Mouse (Mus musculus) cerebellum, adult 18-20 months (tissue): ENCODE measurements around the gene Fam118a.
"Not testable (repeated sequence)": the region's sequence is repeated elsewhere in the genome, so short reads cannot be mapped to it uniquely, and the experiment has no call there.

ENCODE experiments used
- DNase-seq, 2 experiments: peaks; one replicate each; pipeline ENCODE4 v3.0.0; 2021

Gene Fam118a

DNA sequence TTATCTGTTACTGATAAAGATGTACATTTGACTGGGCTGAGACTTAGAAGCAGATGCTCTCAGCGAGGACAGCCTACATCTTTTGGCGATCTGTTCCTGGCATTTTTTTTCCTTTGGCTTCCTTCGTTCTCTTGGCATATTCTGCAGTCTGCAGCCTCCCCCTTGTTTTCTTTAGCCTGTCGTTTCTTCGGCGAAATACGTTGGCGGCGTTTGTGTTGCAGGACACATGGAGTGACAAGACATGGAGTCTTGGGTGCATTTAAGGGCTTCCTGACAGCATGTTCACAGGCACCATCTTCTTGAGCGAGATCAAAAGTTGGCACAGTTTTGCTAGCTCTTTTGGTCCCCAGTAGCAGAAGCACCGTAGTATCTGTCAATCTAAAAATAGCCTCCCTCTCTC is 13.0 kb upstream of the Fam118a start:
- no peak for DNase-seq

DNA sequence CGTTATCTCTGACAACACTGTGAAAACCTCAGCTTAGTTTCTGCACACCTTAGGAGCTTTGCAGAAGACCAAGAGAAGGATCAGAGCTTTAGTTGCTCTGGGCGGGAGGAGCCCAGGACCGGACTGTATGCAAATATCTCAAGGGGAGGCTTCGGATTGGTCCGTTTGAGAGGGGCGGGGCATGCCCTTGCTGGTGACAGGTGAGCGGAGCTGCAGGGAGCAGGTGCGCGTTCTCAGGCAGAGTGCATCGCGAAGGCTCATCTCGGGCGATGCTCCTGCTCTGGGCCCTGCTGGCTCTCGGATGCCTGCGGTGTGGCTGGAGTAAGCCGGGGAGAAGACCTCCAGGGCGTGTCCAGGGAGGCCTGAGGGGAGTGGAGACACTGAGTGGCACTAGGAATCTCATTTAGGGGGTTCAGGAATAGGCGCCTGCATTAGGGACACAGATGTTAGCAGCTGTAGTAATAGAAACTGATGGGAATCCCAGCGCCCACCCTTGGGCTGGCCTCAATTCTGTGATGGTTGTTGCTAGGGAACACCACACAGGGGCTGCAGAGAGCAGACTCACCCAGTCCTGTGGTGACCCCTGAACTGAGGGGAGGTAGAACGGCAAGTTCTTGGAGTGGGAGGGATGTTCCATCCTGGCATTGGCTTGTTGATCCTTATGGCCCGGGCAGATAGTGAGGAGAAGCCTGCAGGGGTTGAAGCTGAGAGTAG is 11.6 kb upstream of the Fam118a start, which contains the start of gene Upk3a:
Upk3a (plus strand) TSS at position 191 of the 714 bp plus-strand sequence.
- DNase-seq: peak; percentile 39 to 47

GRCm38 (mm10) chr15:85022211-85022610 is 6.5 kb upstream of the Fam118a start:
- DNase-seq: no peak

- DNase-seq: no peak
Measured at GRCm38 (mm10) chr15:85026197-85026596, 2.6 kb upstream of the Fam118a start.

DNA sequence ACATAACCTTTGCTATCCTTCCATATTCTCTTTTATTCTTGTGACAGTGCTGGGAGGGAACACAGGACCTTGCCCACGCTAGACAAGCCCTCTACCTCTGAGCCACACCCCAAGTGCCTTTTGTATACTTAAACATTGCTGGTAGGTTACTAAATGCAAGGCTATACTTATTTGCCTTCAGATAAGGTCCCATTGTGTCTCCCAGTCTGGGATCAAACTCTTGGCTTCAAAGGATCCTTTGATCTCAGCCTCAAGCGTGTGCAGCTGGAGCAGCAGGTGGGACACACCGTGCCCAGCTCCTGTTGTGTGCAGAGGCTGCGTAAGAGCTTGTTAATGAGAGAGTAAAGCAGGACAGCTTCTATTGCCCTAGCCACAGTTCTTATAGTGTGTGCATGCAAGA is 1.0 kb upstream of the Fam118a start:
- DNase-seq: no peak

GRCm38 (mm10) chr15:85030643-85031042 is 1.9 kb downstream of the Fam118a start:
- DNase-seq: not testable (repeated sequence)

DNA sequence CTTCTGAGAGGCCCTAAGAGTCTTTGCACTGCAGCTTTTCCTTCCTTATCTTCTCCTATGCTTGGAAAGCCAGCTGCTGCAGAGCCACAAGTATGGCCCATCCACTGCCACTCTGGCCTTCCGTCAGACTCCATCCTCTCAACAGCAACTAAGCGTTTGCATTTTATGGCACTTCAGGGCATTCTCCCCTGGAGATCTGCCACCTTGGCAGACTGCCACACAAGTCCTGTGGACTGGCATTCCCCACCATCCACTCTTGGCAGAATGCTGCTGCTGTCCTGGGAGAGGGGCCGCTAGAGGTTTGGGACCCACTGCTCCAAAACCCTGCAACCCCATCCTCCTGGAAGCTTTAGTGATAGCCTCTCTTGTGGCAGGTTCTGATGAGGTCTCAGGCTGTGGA is 3.1 kb downstream of the Fam118a start:
- DNase-seq: no peak

- DNase-seq: not testable (repeated sequence)
Measured at GRCm38 (mm10) chr15:85033916-85034315, 5.2 kb downstream of the Fam118a start.

DNA sequence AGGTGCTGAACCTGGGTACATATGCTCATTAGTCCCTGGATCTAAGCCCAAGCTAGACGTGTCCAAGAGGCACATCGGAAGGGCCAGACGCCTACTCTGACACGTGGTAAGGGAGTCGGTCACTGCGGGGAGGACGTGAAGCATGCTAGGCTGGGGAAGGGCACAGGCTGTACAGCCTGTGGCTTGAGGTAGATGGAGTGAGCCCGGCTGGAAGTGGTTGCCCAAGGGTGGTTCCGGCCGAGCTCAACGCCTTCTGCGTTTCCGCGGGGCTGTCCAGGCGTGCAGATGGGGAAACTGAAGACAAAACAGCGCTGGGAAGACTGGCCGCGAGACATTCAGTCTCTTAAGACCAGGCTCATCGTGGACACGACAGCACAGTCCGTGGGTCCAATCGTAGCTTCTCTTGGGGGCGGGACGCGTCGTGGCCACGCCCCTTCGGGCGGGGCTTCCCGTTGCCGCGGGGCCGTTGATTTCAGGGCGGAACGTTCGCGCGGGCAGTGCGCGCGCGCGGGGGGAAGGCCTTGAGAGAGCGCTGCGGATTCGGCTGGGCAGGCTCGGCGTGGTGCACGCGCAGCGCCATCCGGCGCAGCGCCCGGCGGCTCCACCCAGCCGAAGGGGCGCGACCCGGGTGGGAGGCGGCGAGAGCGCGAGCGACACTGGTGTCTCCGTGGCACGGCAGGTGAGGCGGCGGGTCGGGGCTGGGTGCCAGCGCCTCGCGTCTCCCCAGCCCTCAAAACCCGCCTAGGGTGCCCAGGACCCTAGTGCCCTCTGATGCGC is 8.0 kb downstream of the Fam118a start:
- DNase-seq: peak; percentile 95 to 99

DNA sequence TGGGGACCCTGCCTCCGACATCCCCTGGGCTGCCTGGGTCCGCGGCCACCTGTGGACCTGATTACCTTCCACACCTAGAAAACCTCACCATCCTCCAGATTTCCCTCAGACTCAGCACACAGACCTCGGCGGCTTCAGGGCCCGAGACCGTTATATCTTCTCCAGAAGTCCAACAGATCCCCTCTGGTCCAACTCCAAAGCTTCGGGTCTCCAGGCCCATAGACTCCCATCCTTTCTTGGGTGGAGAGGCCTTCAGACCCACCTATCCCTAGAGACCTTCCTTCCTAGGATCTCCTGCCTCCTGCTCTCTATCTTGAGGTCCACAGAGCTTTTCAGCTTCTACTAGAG is 8.6 kb downstream of the Fam118a start:
- no peak for DNase-seq

DNA sequence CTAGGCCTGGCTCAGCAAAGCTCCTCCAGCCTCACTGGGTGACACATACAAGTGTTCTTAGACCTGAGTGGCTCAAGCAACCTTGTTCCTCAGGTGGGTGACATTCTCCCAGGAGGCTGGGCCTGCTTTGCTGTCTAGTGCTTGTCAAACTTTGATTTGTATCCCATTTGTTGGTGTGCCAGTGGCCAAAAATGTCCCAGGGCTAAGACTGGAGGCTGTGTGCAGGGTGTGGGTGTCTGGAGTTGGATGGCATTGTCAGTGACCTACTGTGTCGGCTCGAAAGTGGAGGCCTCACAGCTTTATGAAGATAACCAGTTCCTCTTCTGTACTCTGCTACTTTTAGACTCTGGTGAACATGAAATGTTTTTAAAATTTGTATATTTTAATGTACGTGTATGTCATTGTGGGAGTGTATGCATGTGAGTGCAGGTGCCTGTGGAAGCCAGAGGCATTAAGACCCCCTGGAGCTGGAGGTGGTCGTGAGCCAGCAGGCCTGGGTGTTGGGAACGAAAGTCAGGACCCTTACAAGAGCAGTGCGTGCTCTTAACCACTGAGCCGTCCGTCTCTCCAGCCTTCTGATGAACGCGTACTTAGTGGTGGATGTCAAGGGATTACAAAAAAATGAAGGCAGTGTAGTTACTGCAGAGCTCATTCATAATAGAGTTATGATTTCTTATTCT is 12.9 kb downstream of the Fam118a start:
- no peak for DNase-seq

GRCm38 (mm10) chr15:85042361-85042954 is 13.7 kb downstream of the Fam118a start:
- DNase-seq: peak; percentile 38 to 55

- DNase-seq: no peak
Measured at GRCm38 (mm10) chr15:85043116-85043515, 14.4 kb downstream of the Fam118a start.

- no peak for DNase-seq
Measured at GRCm38 (mm10) chr15:85043761-85044160, 15.0 kb downstream of the Fam118a start.

- DNase-seq: no peak
Measured at GRCm38 (mm10) chr15:85046230-85046950, 17.6 kb downstream of the Fam118a start.

- DNase-seq: no peak
Measured at GRCm38 (mm10) chr15:85047865-85048264, 19.1 kb downstream of the Fam118a start.

DNA sequence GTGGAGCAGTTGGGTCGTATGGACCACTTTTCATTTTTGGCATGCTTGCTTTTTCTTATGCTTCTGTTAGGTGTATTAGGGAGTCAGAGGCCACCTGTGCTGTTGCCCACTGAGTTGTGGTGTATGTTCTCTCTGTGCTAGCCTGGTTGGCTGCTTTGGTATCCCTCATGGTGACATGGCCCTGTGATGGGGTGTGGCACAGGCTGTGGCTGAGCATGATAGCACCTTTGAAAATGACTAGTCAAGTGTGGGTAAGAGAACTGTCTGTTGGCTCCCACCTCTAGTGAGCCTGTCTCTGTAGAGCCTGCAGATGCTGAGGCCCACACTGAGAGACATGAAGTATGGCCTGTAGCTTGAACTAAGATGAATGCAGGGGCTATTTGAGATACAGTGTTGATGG is 21.0 kb downstream of the Fam118a start:
- DNase-seq: no peak

GRCm38 (mm10) chr15:85054098-85054497 is 25.4 kb downstream of the Fam118a start:
- no peak for DNase-seq

DNA sequence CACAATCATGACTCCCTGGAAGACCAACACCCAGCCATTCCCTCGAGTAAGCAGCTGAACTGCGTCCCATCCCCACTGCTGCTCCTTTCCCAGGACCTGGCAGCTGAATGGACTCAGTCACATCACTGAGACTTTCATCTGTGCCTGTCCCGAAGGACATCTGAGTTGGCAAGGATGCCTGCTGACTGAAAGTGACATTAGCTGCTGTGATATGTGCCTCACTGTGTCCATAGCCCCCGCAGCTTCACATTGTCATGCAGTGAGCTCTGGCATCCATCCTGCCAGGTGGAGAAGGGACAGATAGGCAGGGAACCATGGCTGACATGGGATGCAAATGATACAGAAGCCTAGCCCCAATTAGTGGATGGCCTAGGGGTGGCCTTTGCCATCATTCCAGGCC is 26.4 kb downstream of the Fam118a start:
- DNase-seq: no peak

DNA sequence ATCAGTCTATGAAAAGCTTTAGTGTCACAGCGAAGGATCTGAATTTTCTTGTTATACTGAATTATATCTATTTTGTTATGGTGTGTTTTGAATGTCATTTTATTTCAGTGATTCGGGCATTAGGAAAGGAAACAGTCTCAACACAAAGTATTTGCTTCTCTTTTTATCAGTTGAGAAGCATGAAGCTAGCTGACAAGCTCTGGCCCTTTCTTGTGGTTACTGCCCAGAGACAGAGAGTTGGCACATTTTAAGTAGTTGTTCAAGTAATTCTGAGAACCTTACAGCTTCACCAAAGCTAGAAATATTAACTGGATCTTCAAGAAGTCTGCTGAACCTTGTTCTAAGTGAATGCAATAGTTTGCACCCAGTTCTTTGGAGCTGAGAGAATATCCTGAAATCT is 34.7 kb downstream of the Fam118a start:
- DNase-seq: no peak

DNA sequence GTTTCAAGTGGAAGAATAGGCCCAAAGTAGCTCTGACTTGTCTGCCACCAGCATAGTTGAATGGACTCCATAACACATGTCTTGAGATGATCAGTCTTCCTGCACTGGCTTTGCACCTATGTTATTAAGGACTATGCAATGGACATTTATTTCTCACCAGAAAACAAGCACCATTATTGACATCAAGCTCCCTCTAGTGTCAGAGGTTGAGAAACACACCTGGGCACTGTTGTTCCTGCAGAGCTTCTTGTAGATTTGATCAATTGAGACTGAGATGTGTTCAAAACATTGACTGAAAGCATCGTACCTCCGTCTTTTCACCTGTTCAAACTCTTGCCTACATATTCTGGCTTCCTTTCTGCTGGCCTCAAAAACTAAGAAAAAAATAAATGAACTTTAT is 41.8 kb downstream of the Fam118a start:
- DNase-seq: peak; percentile 46 to 57

- no peak for DNase-seq
Measured at GRCm38 (mm10) chr15:85072651-85073050, 43.9 kb downstream of the Fam118a start.

DNA sequence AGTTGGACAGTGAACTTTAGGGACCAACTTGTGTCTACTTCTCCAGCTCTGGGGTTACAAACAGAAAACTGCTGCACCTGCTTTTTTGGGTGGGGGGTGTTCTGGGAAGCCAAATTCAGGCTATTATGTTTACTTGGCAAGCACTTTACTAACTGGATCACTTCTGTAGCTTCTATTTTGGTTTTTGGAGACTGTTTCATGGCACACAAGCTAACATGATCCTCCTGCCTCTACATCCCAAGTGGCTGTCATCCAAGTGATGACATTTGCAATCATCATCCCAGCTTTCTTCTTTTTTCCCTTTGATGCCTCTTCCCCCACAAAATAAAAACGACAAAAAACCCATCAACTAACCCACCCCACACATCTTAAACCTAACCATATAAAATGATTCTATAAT is 56.9 kb downstream of the Fam118a start:
- no peak for DNase-seq
